Mouse (Mus musculus) midbrain, embryonic 16.5 days (tissue): Measurements from ENCODE around the gene Prune2. TPM values are rescaled to one million over a fixed set of nuclear protein-coding genes. Genes with fewer than 3 reads are reported as not detected.

Source experiments
- ATAC-seq: fragments of 200-750 bp; cut with Nextera tagmentation; 2 replicates; pipeline ENCODE4 v1.8.0; 2017; ENCODE audit warnings: moderate TSS enrichment
- H3K27ac ChIP-seq: fragments of 300-500 bp; sonication (generic); 2 replicates; pipeline ENCODE4 v1.5.1; 2014; ENCODE audit warnings: mild to moderate bottlenecking, low read length, mixed read lengths
- H3K27me3 ChIP-seq: fragments of 300-500 bp; sonication (generic); 2 replicates; pipeline ENCODE4 v1.6.1; 2014; ENCODE audit warnings: low read depth, low read length, mixed read lengths; ENCODE audit not compliant: control insufficient read depth, insufficient read depth
- H3K36me3 ChIP-seq: fragments of 300-500 bp; sonication (generic); 2 replicates; pipeline ENCODE4 v1.6.1; 2014; ENCODE audit warnings: mild to moderate bottlenecking, low read length, moderate library complexity, mixed read lengths; ENCODE audit not compliant: control insufficient read depth, insufficient read depth
- H3K4me1 ChIP-seq: fragments of 300-500 bp; sonication (generic); 2 replicates; pipeline ENCODE4 v1.6.1; 2014; ENCODE audit warnings: mild to moderate bottlenecking, low read length, mixed read lengths; ENCODE audit not compliant: control insufficient read depth, insufficient read depth
- H3K4me2 ChIP-seq: fragments of 300-500 bp; sonication (generic); 2 replicates; pipeline ENCODE4 v1.6.1; 2014; ENCODE audit warnings: mild to moderate bottlenecking, low read length, mixed read lengths
- H3K4me3 ChIP-seq: fragments of 300-500 bp; sonication (generic); 2 replicates; pipeline ENCODE4 v1.5.1; 2014; ENCODE audit warnings: low read depth, mild to moderate bottlenecking, low read length, moderate library complexity, mixed read lengths
- H3K9ac ChIP-seq: fragments of 300-500 bp; sonication (generic); 2 replicates; pipeline ENCODE4 v1.6.1; 2014; ENCODE audit warnings: low read depth, low read length, mixed read lengths
- H3K9me3 ChIP-seq: fragments of 300-500 bp; sonication (generic); replicated peaks from 2 replicates; pipeline ENCODE4 v1.6.1; 2014; ENCODE audit warnings: mild to moderate bottlenecking, low read length, mixed read lengths; ENCODE audit not compliant: control insufficient read depth, poor library complexity, severe bottlenecking
- WGBS: fragments of 180-500 bp; shearing (Covaris S2); extraction: QIAGEN DNeasy Blood & Tissue Kit; methylation state at CpG from one replicate; pipeline ENCODE4 v1.1.7; 2014; 5-methylcytosine and 5-hydroxymethylcytosine counted together
- polyA plus RNA-seq: library from polyadenylated mRNA; unstranded; fragments of >200 nt; fragmentation: Nextera tagmentation; extraction: Ambion mirVana; gene quantifications from 2 replicates; pipeline ENCODE4 v1.2.1, GENCODE M21; 2015

Gene Prune2
- polyA plus RNA-seq, 1 experiment from 2014 or later = 8.0 TPM

- 89% methylated on average over 5 of the region's 5 CpGs for WGBS
Measured at GRCm38 (mm10) chr19:17071205-17071604, 115.3 kb downstream of the Prune2 start.

GRCm38 (mm10) chr19:17072245-17072644 lies 116.3 kb downstream of the Prune2 start:
- no peak for ATAC-seq
- no peak overlapping the region for H3K4me2 ChIP-seq
- 75% methylated on average over 1 of the region's 1 CpGs for WGBS

More at GRCm38 (mm10) chr19:17071205-17071604, 115.3 kb downstream of the Prune2 start:
- no peak overlapping the region for H3K27ac ChIP-seq
- no peak overlapping the region for H3K4me3 ChIP-seq
- H3K9ac ChIP-seq = no peak overlapping the region
- H3K27me3 ChIP-seq = no peaks in the 10 kb centered on the region
- no peaks in the 10 kb centered on the region for H3K9me3 ChIP-seq
- H3K4me2 ChIP-seq = no peak overlapping the region
- H3K4me1 ChIP-seq = no peaks in the 10 kb centered on the region
- no peaks in the 10 kb centered on the region for H3K36me3 ChIP-seq
- ATAC-seq = no peak

GRCm38 (mm10) chr19:17078643-17079316 lies 122.9 kb downstream of the Prune2 start:
- H3K9me3 ChIP-seq = no peaks in the 10 kb centered on the region
- no peaks in the 10 kb centered on the region for H3K27me3 ChIP-seq
- H3K4me3 ChIP-seq = no peak overlapping the region
- H3K4me2 ChIP-seq = no peak overlapping the region
- no peaks in the 10 kb centered on the region for H3K36me3 ChIP-seq
- 42% methylated on average over 8 of the region's 8 CpGs for WGBS
- no peak overlapping the region for H3K9ac ChIP-seq
- ATAC-seq = peak; percentile 80
- H3K4me1 ChIP-seq = no peaks in the 10 kb centered on the region
- H3K27ac ChIP-seq = no peak overlapping the region

More at GRCm38 (mm10) chr19:17072245-17072644, 116.3 kb downstream of the Prune2 start:
- H3K9ac ChIP-seq = no peak overlapping the region
- no peaks in the 10 kb centered on the region for H3K36me3 ChIP-seq
- H3K9me3 ChIP-seq = no peaks in the 10 kb centered on the region
- H3K4me1 ChIP-seq = no peaks in the 10 kb centered on the region
- H3K27me3 ChIP-seq = no peaks in the 10 kb centered on the region
- no peak overlapping the region for H3K4me3 ChIP-seq
- H3K27ac ChIP-seq = no peak overlapping the region

GRCm38 (mm10) chr19:17081382-17081781 lies 125.5 kb downstream of the Prune2 start:
- Histone ChIP-seq H3K27ac (no peak overlapping the region), H3K4me2 (no peak overlapping the region), H3K4me1 (no peaks in the 10 kb centered on the region), H3K36me3 (no peaks in the 10 kb centered on the region), H3K9ac (no peak overlapping the region), H3K4me3 (no peak overlapping the region), H3K27me3 (no peaks in the 10 kb centered on the region), H3K9me3 (no peaks in the 10 kb centered on the region)
- no peak for ATAC-seq
- 85% methylated on average over 10 of the region's 10 CpGs for WGBS

- no peak for ATAC-seq
- WGBS = 28% methylated on average over 8 of the region's 8 CpGs
- H3K9ac ChIP-seq = no peak overlapping the region
- no peaks in the 10 kb centered on the region for H3K36me3 ChIP-seq
- H3K4me3 ChIP-seq = no peak overlapping the region
- no peaks in the 10 kb centered on the region for H3K27me3 ChIP-seq
- H3K4me2 ChIP-seq = no peak overlapping the region
- no peak overlapping the region for H3K27ac ChIP-seq
- H3K4me1 ChIP-seq = no peaks in the 10 kb centered on the region
- no peaks in the 10 kb centered on the region for H3K9me3 ChIP-seq
Measured at GRCm38 (mm10) chr19:17094067-17094466, 138.1 kb downstream of the Prune2 start.

- no peak overlapping the region for H3K4me3 ChIP-seq
- H3K4me1 ChIP-seq = no peaks in the 10 kb centered on the region
- no peaks in the 10 kb centered on the region for H3K36me3 ChIP-seq
- H3K27me3 ChIP-seq = no peaks in the 10 kb centered on the region
- H3K27ac ChIP-seq = no peak overlapping the region
- no peak overlapping the region for H3K9ac ChIP-seq
- ATAC-seq = no peak
- H3K4me2 ChIP-seq = no peak overlapping the region
- WGBS = 89% methylated on average over 2 of the region's 2 CpGs
- no peaks in the 10 kb centered on the region for H3K9me3 ChIP-seq
Measured at GRCm38 (mm10) chr19:17096338-17096737, 140.4 kb downstream of the Prune2 start.

GRCm38 (mm10) chr19:17097210-17097609 lies 141.3 kb downstream of the Prune2 start:
- Histone ChIP-seq H3K4me2 (no peak overlapping the region), H3K4me1 (no peaks in the 10 kb centered on the region), H3K9ac (no peak overlapping the region), H3K4me3 (no peak overlapping the region), H3K27me3 (no peaks in the 10 kb centered on the region), H3K36me3 (no peaks in the 10 kb centered on the region), H3K27ac (no peak overlapping the region), H3K9me3 (no peaks in the 10 kb centered on the region)
- ATAC-seq = no peak
- WGBS = 73% methylated on average over 6 of the region's 6 CpGs

- no peak for ATAC-seq
- no peaks in the 10 kb centered on the region for H3K4me1 ChIP-seq
- no peak overlapping the region for H3K27ac ChIP-seq
- H3K27me3 ChIP-seq = no peaks in the 10 kb centered on the region
- 81% methylated on average over 8 of the region's 8 CpGs for WGBS
- no peaks in the 10 kb centered on the region for H3K9me3 ChIP-seq
- H3K36me3 ChIP-seq = no peaks in the 10 kb centered on the region
- H3K9ac ChIP-seq = no peak overlapping the region
- no peak overlapping the region for H3K4me2 ChIP-seq
- H3K4me3 ChIP-seq = no peak overlapping the region
Measured at GRCm38 (mm10) chr19:17108782-17109181, 152.9 kb downstream of the Prune2 start.

GRCm38 (mm10) chr19:17124034-17124735 lies 168.3 kb downstream of the Prune2 start:
- H3K9ac ChIP-seq = no peak overlapping the region
- no peak overlapping the region for H3K27ac ChIP-seq
- no peak overlapping the region for H3K4me3 ChIP-seq
- no peak overlapping the region for H3K4me2 ChIP-seq
- peak; percentile 42; the same call in 1 of the 2 replicates for ATAC-seq
- no peaks in the 10 kb centered on the region for H3K36me3 ChIP-seq
- H3K4me1 ChIP-seq = no peaks in the 10 kb centered on the region
- H3K9me3 ChIP-seq = no peaks in the 10 kb centered on the region
- H3K27me3 ChIP-seq = no peaks in the 10 kb centered on the region
- WGBS = 71% methylated on average over 12 of the region's 12 CpGs
